Mouse (Mus musculus): ENCODE data around the gene Slco3a1.

DNA sequence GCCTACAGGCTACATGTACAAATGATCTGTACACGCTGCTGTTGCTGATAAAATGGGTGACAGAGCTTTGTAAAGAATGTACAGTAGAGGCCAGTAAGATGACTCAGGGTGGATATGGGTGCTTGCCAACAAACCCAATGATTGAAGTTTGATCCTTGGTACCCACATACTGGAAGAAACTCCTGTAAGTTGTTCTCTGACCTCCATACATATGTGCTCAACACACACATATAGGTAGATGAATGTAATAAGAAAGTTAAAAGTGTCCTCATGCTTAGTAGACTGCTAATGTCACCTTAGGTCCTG is 284.5 kb downstream of the Slco3a1 start:
- TF ChIP-seq CTCF (IDR thresholded peaks at IDR 0.05; ENCODE audit: low read depth, low read length) (no peak), POLR2A (IDR thresholded peaks at IDR 0.05; ENCODE audit: insufficient read depth, low read length) (no peak), EP300 (IDR thresholded peaks at IDR 0.05; ENCODE audit: insufficient read depth, low read depth, low read length) (no peak)

All from ES-Bruce4 (cell line).